Mouse (Mus musculus): Measurements from ENCODE around the gene Gnas. TPM values are rescaled to one million over a fixed set of nuclear protein-coding genes. Genes with fewer than 3 reads are reported as not detected.

Gnas gene
- polyA plus RNA-seq (2014; fragmentation: Nextera tagmentation; extraction: Ambion mirVana) = 2,600 and 2,666 TPM in 2 replicates

DNA sequence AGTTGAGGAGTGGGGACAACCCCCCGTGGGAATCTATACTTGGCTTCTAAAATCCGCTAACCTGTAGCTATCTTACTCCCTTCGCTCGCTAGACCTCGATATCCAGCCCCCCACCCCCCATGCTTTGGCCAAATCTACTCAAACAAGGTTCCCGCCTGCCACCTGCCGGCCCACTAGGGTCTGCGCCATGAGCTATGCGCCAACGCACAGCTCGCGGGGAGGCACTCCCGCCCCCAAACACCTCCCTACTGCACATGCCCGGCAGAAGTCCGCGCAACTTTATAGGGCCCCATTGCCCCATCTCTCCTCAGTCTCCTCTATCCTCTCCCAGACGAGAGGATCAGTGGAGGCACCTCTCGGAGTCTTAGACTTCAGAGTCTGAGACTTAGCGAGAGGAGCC lies at the start of gene Gnas:
Gene Gnas (plus strand): TSS at position 310 of the 400 bp plus-strand sequence.
- no peaks in the 10 kb centered on the region for H3K4me1 ChIP-seq (ENCODE audit: control insufficient read depth, insufficient read depth, low read length)
- 49% methylated on average over 19 of the region's 19 CpGs for WGBS

DNA sequence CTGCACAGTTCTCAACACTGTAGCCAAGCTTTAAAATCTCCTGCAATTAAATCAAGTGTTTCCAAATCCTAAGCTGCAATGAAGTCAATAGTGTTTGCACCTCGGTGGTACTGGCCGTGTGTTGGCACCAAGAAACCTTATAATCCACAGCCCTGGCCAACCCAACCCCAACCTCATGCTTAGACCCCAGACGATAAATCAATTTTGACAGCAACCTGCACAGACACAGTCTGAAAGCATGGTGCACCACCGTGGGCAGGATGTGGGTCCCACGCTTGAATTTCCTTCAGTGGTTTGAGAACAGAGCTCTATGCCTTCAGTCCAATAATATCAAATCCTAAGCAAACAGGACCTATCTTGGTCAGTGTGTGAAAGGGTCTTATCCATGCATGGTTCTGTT lies 41.7 kb upstream of the Gnas start:
- DNase-seq (ENCODE audit: low spot score) (no peak), ATAC-seq (ENCODE audit: low read depth) (no peak)
- Histone ChIP-seq H3K9me3 (ENCODE audit: control insufficient read depth, low read length) (0 out of 2 replicates have a peak, but pooled peaks cover 3% of the 10 kb centered on the region), H3K4me3 (ENCODE audit: low read depth, low read length) (no peak overlapping the region), H3K4me1 (ENCODE audit: control insufficient read depth, insufficient read depth, low read length) (no peaks in the 10 kb centered on the region), H3K4me2 (ENCODE audit: low read depth, low read length) (no peak overlapping the region), H3K9ac (ENCODE audit: low read depth, low read length) (no peak overlapping the region), H3K36me3 (ENCODE audit: control insufficient read depth, insufficient read depth, low read length) (no peaks in the 10 kb centered on the region), H3K27me3 (replicated peaks; ENCODE audit: control insufficient read depth, insufficient read depth, low read length) (no peaks in the 10 kb centered on the region), H3K27ac (replicated peaks; ENCODE audit: low read depth, low read length) (no peak overlapping the region)
- WGBS = 86% methylated on average over 5 of the region's 5 CpGs

More for the DNA sequence above, at the start of gene Gnas:
- ATAC-seq (ENCODE audit: low read depth) (peak; percentile 69), DNase-seq (ENCODE audit: low spot score) (peak; percentile 86)
- peaks cover 40% of the 10 kb centered on the region for H3K9me3 ChIP-seq (ENCODE audit: control insufficient read depth, low read length)
- peak within 1 kb of the TSS; percentile 35 for H3K4me3 ChIP-seq (ENCODE audit: low read depth, low read length)
- peak within 1 kb of the TSS; percentile 49 for H3K4me2 ChIP-seq (ENCODE audit: low read depth, low read length)
- H3K27ac ChIP-seq (replicated peaks; ENCODE audit: low read depth, low read length) = no peak within 1 kb of the TSS
- peaks cover 52% of the 10 kb centered on the region for H3K27me3 ChIP-seq (replicated peaks; ENCODE audit: control insufficient read depth, insufficient read depth, low read length)
- peaks cover 91% of the 10 kb centered on the region for H3K36me3 ChIP-seq (ENCODE audit: control insufficient read depth, insufficient read depth, low read length)
- H3K9ac ChIP-seq (ENCODE audit: low read depth, low read length) = peak within 1 kb of the TSS; percentile 52

GRCm38 (mm10) chr2:174251963-174252362 lies 32.2 kb upstream of the Gnas start:
- Histone ChIP-seq H3K36me3 (ENCODE audit: control insufficient read depth, insufficient read depth, low read length) (no peaks in the 10 kb centered on the region), H3K27me3 (replicated peaks; ENCODE audit: control insufficient read depth, insufficient read depth, low read length) (no peaks in the 10 kb centered on the region)
- no peak for ATAC-seq (ENCODE audit: low read depth)

DNA sequence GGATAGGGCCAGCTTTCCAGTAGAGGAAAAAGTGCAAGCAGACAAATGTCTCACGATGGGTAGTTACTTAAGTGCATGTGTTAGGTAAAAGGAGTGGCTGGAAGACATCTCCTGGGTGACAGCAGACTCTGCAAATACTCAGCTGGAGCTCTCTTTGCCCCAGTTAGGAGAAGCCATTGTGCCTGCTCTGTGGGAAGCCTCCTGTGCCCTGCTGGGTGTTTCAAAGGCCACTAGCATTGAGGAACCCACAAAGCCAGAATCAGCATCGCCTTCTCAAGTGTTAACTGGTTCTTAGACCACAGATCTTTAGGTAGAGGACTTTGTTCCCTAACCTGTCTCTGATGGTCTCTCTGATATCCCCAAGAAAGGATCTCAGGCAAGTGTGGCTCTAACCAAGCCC lies 26.8 kb upstream of the Gnas start:
- no peaks in the 10 kb centered on the region for H3K4me1 ChIP-seq (ENCODE audit: control insufficient read depth, insufficient read depth, low read length)
- no peak overlapping the region for H3K4me2 ChIP-seq (ENCODE audit: low read depth, low read length)
- no peaks in the 10 kb centered on the region for H3K27me3 ChIP-seq (replicated peaks; ENCODE audit: control insufficient read depth, insufficient read depth, low read length)
- no peak overlapping the region for H3K4me3 ChIP-seq (ENCODE audit: low read depth, low read length)
- ATAC-seq (ENCODE audit: low read depth) (no peak), DNase-seq (ENCODE audit: low spot score) (no peak)
- no peaks in the 10 kb centered on the region for H3K9me3 ChIP-seq (ENCODE audit: control insufficient read depth, low read length)
- 37% methylated on average over 2 of the region's 2 CpGs for WGBS
- no peaks in the 10 kb centered on the region for H3K36me3 ChIP-seq (ENCODE audit: control insufficient read depth, insufficient read depth, low read length)
- H3K27ac ChIP-seq (replicated peaks; ENCODE audit: low read depth, low read length) = no peak overlapping the region
- no peak overlapping the region for H3K9ac ChIP-seq (ENCODE audit: low read depth, low read length)

More at GRCm38 (mm10) chr2:174251963-174252362, 32.2 kb upstream of the Gnas start:
- Histone ChIP-seq H3K9me3 (ENCODE audit: control insufficient read depth, low read length) (no peaks in the 10 kb centered on the region), H3K4me3 (ENCODE audit: low read depth, low read length) (no peak overlapping the region), H3K9ac (ENCODE audit: low read depth, low read length) (no peak overlapping the region), H3K4me2 (ENCODE audit: low read depth, low read length) (no peak overlapping the region), H3K4me1 (ENCODE audit: control insufficient read depth, insufficient read depth, low read length) (no peaks in the 10 kb centered on the region), H3K27ac (replicated peaks; ENCODE audit: low read depth, low read length) (no peak overlapping the region)
- no peak for DNase-seq (ENCODE audit: low spot score)

- no peak for DNase-seq (ENCODE audit: low spot score)
Measured at GRCm38 (mm10) chr2:174260004-174260403, 24.1 kb upstream of the Gnas start.

GRCm38 (mm10) chr2:174260908-174261800 lies 23.0 kb upstream of the Gnas start:
- Histone ChIP-seq H3K36me3 (ENCODE audit: control insufficient read depth, insufficient read depth, low read length) (peaks cover 10% of the 10 kb centered on the region), H3K27me3 (replicated peaks; ENCODE audit: control insufficient read depth, insufficient read depth, low read length) (no peaks in the 10 kb centered on the region), H3K27ac (replicated peaks; ENCODE audit: low read depth, low read length) (no peak overlapping the region), H3K4me1 (ENCODE audit: control insufficient read depth, insufficient read depth, low read length) (no peaks in the 10 kb centered on the region), H3K9ac (ENCODE audit: low read depth, low read length) (no peak overlapping the region), H3K4me2 (ENCODE audit: low read depth, low read length) (no peak overlapping the region), H3K9me3 (ENCODE audit: control insufficient read depth, low read length) (no peaks in the 10 kb centered on the region), H3K4me3 (ENCODE audit: low read depth, low read length) (no peak overlapping the region)
- ATAC-seq (ENCODE audit: low read depth) (no peak), DNase-seq (ENCODE audit: low spot score) (no peak)
- WGBS = 15% methylated on average over 4 of the region's 4 CpGs

More at GRCm38 (mm10) chr2:174260004-174260403, 24.1 kb upstream of the Gnas start:
- no peak for ATAC-seq (ENCODE audit: low read depth)
- no peaks in the 10 kb centered on the region for H3K36me3 ChIP-seq (ENCODE audit: control insufficient read depth, insufficient read depth, low read length)
- H3K4me3 ChIP-seq (ENCODE audit: low read depth, low read length) = no peak overlapping the region
- H3K27ac ChIP-seq (replicated peaks; ENCODE audit: low read depth, low read length) = no peak overlapping the region
- no peak overlapping the region for H3K9ac ChIP-seq (ENCODE audit: low read depth, low read length)
- H3K4me1 ChIP-seq (ENCODE audit: control insufficient read depth, insufficient read depth, low read length) = no peaks in the 10 kb centered on the region
- no peak overlapping the region for H3K4me2 ChIP-seq (ENCODE audit: low read depth, low read length)
- H3K27me3 ChIP-seq (replicated peaks; ENCODE audit: control insufficient read depth, insufficient read depth, low read length) = no peaks in the 10 kb centered on the region
- WGBS = 15% methylated on average over 3 of the region's 3 CpGs
- H3K9me3 ChIP-seq (ENCODE audit: control insufficient read depth, low read length) = no peaks in the 10 kb centered on the region

- no peak for DNase-seq (ENCODE audit: low spot score)
- Histone ChIP-seq H3K4me1 (ENCODE audit: control insufficient read depth, insufficient read depth, low read length) (no peaks in the 10 kb centered on the region), H3K27me3 (replicated peaks; ENCODE audit: control insufficient read depth, insufficient read depth, low read length) (no peaks in the 10 kb centered on the region), H3K9me3 (ENCODE audit: control insufficient read depth, low read length) (no peaks in the 10 kb centered on the region), H3K4me3 (ENCODE audit: low read depth, low read length) (no peak overlapping the region), H3K27ac (replicated peaks; ENCODE audit: low read depth, low read length) (no peak overlapping the region), H3K9ac (ENCODE audit: low read depth, low read length) (no peak overlapping the region), H3K36me3 (ENCODE audit: control insufficient read depth, insufficient read depth, low read length) (peaks cover 16% of the 10 kb centered on the region), H3K4me2 (ENCODE audit: low read depth, low read length) (no peak overlapping the region)
- no peak for ATAC-seq (ENCODE audit: low read depth)
- WGBS = 60% methylated on average over 6 of the region's 6 CpGs
Measured at GRCm38 (mm10) chr2:174261801-174262200, 22.3 kb upstream of the Gnas start.

GRCm38 (mm10) chr2:174263110-174263815 lies 20.9 kb upstream of the Gnas start:
- DNase-seq (ENCODE audit: low spot score) (no peak), ATAC-seq (ENCODE audit: low read depth) (no peak)
- H3K4me2 ChIP-seq (ENCODE audit: low read depth, low read length) = no peak overlapping the region
- H3K36me3 ChIP-seq (ENCODE audit: control insufficient read depth, insufficient read depth, low read length) = peaks cover 30% of the 10 kb centered on the region
- H3K4me3 ChIP-seq (ENCODE audit: low read depth, low read length) = no peak overlapping the region
- H3K9ac ChIP-seq (ENCODE audit: low read depth, low read length) = no peak overlapping the region
- no peak overlapping the region for H3K27ac ChIP-seq (replicated peaks; ENCODE audit: low read depth, low read length)
- no peaks in the 10 kb centered on the region for H3K9me3 ChIP-seq (ENCODE audit: control insufficient read depth, low read length)
- no peaks in the 10 kb centered on the region for H3K27me3 ChIP-seq (replicated peaks; ENCODE audit: control insufficient read depth, insufficient read depth, low read length)
- WGBS = 75% methylated on average over 5 of the region's 5 CpGs
- no peaks in the 10 kb centered on the region for H3K4me1 ChIP-seq (ENCODE audit: control insufficient read depth, insufficient read depth, low read length)
